Mouse (Mus musculus) liver, embryonic 14.5 days (tissue): ENCODE data around the gene Phkg2.

ENCODE experiments used
- CTCF ChIP-seq: IDR thresholded peaks from 2 replicates; pipeline ENCODE4 v1.5.1; 2016; ENCODE audit warnings: antibody characterized with exemption, low read depth, control low read depth
- EP300 ChIP-seq: IDR thresholded peaks from 2 replicates; pipeline ENCODE4 v1.6.1; 2016; ENCODE audit warnings: antibody characterized with exemption, low read depth

DNA sequence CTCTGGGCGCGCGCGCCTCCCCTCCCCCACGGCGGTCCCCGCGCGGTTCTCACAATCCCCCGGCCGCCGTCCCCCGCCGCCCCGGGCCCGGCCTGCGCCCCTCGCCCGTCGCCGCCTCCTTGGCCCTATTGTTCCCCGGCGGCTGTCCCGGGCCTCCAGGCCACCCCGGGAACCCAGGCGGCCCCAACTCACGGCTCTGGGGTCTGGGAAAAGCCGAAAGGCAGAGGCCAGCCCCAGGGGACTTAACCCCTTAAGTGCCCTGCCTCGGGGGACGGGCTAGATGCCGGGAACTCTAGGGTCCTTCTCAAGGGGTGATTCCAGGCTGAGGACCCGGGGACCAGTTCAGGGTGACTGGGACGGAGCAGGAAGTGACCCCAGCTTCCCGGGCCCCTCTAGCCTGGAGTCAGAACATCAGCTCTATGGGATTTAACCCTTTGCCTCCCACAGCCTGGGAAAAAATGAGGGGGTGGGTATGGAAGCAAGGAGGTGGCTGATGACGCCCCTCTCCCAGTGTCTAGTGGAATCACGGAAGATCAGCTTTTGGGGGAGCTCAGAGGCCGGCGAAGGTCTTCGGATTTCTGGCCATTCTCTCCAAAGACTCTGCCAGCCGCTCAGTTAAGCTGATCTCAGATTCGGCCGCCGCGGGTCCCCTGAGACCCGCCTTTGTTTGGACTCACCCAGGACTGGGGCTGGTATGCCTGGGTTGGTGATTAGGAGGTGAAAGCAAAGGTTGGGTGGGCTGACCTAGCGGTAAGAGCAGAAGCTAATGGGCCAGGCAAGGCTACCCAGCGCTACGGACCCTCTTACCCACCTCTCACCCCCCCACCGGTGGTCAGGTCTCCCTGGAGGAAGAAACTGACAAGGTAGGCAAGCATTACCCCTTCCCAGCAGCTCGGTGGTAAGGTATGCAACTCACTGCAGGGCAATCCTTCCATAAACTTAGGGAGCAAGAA, 42.0 kb downstream of the Phkg2 start, which contains the start of gene Zfp629:
- TF ChIP-seq EP300 (no peak), CTCF (no peak)
